Mouse (Mus musculus) embryonic fibroblast, embryonic 13.5 days (primary cell): ENCODE results near the gene Mios. TPM values are rescaled to one million over a fixed set of nuclear protein-coding genes. Genes with fewer than 3 reads are reported as not detected.

Experiments
- H3K27ac ChIP-seq: 2 replicates; pipeline ENCODE4 v1.5.1; 2012; ENCODE audit warnings: low read length, control low read depth, inconsistent platforms; ENCODE audit not compliant: insufficient read depth
- H3K4me1 ChIP-seq: 2 replicates; pipeline ENCODE4 v1.6.1; 2011; ENCODE audit warnings: low read length; ENCODE audit not compliant: control insufficient read depth, insufficient read depth
- H3K4me3 ChIP-seq: 2 replicates; pipeline ENCODE4 v1.5.1; 2011; ENCODE audit warnings: mild to moderate bottlenecking, control low read depth, low read length; ENCODE audit not compliant: insufficient read depth
- CTCF ChIP-seq: IDR thresholded peaks from 2 replicates; pipeline ENCODE4 v1.5.1; 2011; ENCODE audit warnings: mild to moderate bottlenecking, control low read depth, low read length, moderate library complexity, borderline replicate concordance; ENCODE audit not compliant: insufficient read depth
- POLR2A ChIP-seq: IDR thresholded peaks from 2 replicates; pipeline ENCODE4 v1.6.1; 2011; ENCODE audit warnings: low read depth, mild to moderate bottlenecking, control low read depth, low read length, moderate library complexity
- polyA plus RNA-seq: library from polyadenylated mRNA; stranded (reverse); fragments of >200 nt; gene quantifications from 2 replicates; pipeline ENCODE4 v1.2.4, GENCODE M21; 2011; ENCODE audit warnings: low read depth; ENCODE audit not compliant: missing spikeins, insufficient read length

Gene Mios
- polyA plus RNA-seq, 1 experiment = 23.8 TPM

DNA sequence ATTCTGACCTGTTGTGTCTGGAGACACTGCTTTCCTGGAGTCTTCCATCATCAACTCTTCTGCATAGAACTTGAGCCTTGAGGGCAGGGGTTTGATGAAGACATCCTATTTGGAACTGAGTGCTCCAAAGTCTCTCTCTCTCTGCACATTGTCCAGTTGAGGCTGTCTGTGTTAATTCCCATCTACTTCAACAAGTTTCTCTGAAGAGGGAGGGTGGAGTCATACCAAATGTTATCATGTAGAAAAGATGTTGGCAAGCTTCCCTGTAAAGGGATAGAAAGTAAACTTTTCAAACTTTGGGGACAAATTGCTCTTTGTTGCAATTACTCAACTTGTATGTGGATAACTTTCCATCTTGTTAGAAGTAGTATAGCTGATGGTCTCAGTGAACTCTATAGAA is 16.5 kb upstream of the Mios start, which contains the start of gene Col28a1:
Col28a1 (minus strand) TSS at position 101 of the 400 bp plus-strand sequence.
- no peaks in the 10 kb centered on the region for H3K4me1 ChIP-seq
- TF ChIP-seq CTCF (no peak), POLR2A (no peak)
- no peak within 1 kb of the TSS for H3K4me3 ChIP-seq
- H3K27ac ChIP-seq = no peak within 1 kb of the TSS

DNA sequence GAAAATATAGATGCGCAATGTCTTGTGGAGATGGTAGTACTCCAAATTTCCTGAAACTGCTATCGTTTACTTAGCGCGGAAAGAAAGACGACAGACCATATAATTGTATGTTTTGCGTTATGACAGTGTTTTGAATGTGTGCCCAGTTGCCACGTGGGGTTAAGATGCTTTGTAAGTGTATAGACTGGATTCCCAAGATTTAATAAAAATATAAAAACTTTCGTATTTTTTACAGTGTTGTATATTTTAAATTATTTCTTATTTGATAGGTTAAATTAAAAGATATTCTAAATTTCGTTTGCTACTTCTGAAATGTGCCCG is 804 bp downstream of the Mios start:
- Histone ChIP-seq H3K4me1 (no peaks in the 10 kb centered on the region), H3K27ac (0 out of 2 replicates have a peak overlapping the region, but pooled peaks have one; percentile 58), H3K4me3 (peak overlapping the region; percentile 88)
- TF ChIP-seq CTCF (no peak), POLR2A (no peak)

DNA sequence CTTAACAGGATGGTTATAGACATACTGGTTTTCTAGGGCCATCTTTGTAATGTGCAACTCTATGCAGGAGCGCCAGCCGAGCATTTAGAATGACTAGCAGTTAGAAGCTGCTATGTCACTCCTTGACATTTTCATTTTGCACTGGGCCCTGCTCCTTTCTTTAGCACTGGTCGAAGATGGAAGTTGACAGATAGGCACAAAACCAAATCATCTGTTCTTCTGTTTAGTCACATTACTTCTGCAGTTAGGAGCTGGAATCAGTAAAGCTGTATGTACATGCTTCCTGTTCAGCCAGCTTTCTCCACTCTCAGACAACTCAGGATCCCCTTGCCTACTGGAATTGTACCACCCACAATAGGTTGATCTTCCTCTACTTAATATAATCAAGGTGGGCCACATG is 1.6 kb downstream of the Mios start:
- Histone ChIP-seq H3K4me1 (no peaks in the 10 kb centered on the region), H3K4me3 (peak overlapping the region; percentile 11; the same call in 1 of the 2 replicates)

DNA sequence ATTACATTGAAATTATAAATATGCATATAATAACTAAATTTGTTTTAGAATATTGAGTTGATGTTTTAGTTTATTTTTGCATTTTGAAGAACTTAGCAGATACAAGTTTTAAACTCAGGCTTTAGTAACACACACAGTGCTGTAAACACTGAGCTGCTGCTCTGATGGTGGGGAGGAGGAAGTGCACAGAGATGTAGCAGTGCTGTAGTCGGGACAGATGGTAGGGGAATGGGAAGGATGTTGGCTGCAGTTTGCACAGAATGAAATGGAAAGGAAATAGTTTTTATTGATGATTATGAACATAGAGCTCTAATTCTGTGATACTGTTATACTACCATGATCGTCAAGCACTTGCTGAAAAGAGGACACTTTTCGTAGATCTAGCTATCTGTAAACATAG is 18.0 kb downstream of the Mios start:
- Histone ChIP-seq H3K4me3 (no peak overlapping the region), H3K27ac (no peak overlapping the region), H3K4me1 (no peaks in the 10 kb centered on the region)
- TF ChIP-seq POLR2A = no peak
- TF ChIP-seq CTCF = no peak

More for the DNA sequence above, 1.6 kb downstream of the Mios start:
- no peak overlapping the region for H3K27ac ChIP-seq
- TF ChIP-seq CTCF = no peak

DNA sequence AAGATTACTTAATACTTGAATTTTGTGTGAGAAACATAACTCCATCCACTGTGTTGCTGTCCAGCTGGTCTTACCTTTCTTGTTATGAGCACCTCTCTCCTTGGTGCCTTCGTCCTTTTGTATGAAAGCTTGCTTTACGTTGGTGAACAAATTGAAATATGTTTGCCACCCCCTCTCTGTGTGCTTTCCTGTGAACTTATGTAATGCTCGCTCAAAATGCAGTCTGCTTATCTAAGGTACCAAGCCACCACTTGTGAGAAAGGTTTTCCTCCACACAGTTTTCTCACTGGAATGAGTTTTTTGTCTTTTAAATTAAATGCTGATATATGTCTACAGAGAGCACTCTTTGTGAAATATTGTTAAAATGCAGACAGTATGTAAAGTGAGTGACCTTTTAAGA is 19.6 kb downstream of the Mios start:
- H3K27ac ChIP-seq = no peak overlapping the region
- TF ChIP-seq POLR2A = no peak
- no peaks in the 10 kb centered on the region for H3K4me1 ChIP-seq
- no peak overlapping the region for H3K4me3 ChIP-seq

DNA sequence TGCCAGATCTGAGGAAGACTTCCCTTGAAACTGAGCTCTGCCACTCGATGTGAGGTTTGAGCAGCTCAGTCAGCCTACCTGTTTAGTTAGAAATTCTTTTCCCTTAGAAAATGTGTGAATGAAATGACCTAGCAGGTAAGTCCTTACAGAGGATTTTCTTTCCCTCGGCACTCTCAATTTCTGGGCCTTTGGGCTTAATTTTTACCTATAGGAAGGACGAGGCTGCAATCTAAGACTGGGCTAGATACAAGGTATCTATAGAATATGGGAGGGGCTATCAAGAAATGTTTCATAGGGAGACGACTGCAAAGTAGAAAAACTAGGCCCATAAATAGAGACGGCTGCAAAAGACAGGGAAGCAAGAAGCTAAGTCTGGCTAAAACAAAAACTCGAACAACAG is 49.3 kb downstream of the Mios start:
- H3K27ac ChIP-seq = no peak overlapping the region
- no peak for TF ChIP-seq CTCF
- TF ChIP-seq POLR2A = no peak
- H3K4me3 ChIP-seq = peak overlapping the region; percentile 89
- no peaks in the 10 kb centered on the region for H3K4me1 ChIP-seq

DNA sequence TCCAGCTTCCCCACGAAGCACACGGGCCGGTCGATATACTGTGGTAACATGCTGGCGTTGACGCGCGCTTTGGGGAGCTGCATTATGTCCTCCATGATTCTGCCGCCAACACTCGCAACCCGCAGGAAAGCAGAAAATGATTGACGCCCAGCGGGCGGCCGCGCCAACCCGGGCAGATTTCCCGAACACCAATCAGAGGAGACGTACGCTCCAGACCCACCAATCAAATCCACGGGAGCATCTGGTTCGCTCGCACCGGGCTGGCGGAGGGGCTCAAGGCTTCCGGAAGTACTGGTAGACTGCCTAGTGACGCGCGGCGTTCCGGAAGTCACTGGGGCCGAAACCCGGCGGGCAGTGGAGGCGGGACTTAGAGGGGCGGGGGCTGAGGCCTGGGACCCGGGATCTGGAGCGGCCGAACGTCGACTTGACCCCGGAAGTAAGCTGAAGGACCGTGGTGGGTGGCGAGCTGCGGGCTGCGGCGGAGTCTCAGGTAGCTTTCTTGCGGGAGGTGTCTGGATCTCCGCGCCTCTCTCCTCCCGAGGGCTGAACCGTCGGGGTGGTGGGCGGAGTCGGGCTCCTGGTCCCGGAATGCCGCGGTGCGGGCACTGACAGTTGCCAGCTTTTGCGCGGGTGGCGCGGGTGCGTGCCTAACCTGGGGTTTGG is 50.1 kb downstream of the Mios start, which contains the start of the genes Rpa3, Umad1 and Gm45062:
Rpa3 (minus strand) TSS at position 170 of the 663 bp plus-strand sequence.
Umad1 (plus strand) TSS at position 285 of the 663 bp plus-strand sequence.
Gm45062 (plus strand) TSS at position 447 of the 663 bp plus-strand sequence.
- peak; percentile 80 for TF ChIP-seq POLR2A
- no peak for TF ChIP-seq CTCF
- Histone ChIP-seq H3K4me3 (peak within 1 kb of the TSS; percentile 89), H3K27ac (no peak within 1 kb of the TSS)

DNA sequence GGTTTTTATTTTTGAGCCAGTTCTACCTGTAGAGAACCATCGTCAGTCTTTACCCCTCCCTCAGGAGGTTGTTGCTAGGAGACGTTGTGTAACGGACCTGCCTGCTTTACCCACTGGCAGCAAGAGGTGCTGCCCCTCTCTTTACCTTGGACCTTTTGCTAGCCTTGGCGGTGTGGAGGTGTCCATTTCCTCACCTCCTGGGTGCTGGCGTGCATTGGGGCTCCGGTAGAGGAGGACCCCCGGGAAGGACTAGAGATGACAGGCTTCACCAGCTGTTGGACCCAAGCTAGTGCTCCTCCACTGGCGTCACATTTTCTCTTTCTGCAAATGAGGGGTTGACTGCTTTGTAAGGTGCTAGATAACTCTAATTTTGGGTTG is 50.6 kb downstream of the Mios start:
- no peak overlapping the region for H3K27ac ChIP-seq
- TF ChIP-seq CTCF (no peak), POLR2A (no peak)
- no peaks in the 10 kb centered on the region for H3K4me1 ChIP-seq
- H3K4me3 ChIP-seq = peak overlapping the region; percentile 70

More for the DNA sequence above, 50.1 kb downstream of the Mios start, which contains the start of the genes Rpa3, Umad1 and Gm45062:
- no peaks in the 10 kb centered on the region for H3K4me1 ChIP-seq

DNA sequence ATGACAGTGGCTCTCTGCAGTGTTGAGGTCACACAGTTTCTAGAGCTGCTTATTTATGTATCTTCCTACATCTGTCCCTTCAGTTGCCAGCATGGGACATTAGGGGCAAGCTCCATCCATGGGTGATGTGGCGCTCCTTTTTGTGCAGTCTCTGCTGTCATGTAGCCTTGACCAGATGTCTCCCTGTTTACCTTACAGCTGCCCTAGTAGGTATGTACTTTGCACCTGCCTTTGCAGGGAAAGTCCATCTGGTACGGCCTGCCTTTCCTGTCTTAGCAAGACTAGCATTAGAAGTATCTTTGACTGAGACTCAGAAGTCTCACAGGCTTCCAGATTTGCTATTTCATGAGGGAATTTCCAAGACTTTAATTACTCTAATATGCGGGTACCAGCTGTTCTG is 62.0 kb downstream of the Mios start:
- H3K4me3 ChIP-seq = no peak overlapping the region
- no peak for TF ChIP-seq POLR2A
- no peak for TF ChIP-seq CTCF
- no peaks in the 10 kb centered on the region; the same call in 1 of the 2 replicates for H3K4me1 ChIP-seq
- H3K27ac ChIP-seq = no peak overlapping the region

DNA sequence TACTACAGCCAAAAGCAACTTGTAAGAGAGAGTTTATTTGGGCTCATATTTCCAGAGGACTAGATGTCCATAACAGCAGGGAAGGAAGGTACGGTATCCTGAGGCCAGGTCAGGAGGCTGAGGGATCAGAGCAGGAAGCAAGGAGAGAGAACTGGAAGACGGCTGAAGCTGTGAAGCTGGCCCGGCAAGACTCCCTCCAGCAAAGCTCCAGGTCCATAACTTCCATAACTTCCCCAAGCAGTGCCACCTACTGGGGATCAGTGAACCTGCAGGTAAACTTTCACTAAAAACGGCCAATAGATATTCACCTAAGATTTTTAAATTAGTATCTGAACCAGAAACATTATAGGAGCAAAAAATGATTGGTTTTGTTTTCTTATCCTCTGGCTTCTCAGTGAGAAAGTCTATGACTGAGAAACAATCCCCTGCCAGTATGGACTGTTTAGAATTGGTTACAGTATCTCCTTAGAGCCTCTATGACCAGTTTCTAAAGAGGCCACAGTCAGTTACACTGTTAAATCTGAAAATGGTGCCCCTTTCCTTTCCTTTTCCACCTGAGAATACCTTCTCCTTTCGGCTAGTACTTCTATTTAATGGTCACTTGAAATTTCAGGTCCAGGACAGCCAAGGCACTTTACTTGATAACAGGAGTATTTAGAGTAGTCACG is 65.5 kb downstream of the Mios start:
- no peak overlapping the region for H3K4me3 ChIP-seq
- no peak for TF ChIP-seq POLR2A
- TF ChIP-seq CTCF = no peak
- H3K4me1 ChIP-seq = no peaks in the 10 kb centered on the region
- no peak overlapping the region for H3K27ac ChIP-seq
